Mouse (Mus musculus): Measurements from ENCODE around the gene Gm10300. TPM values are rescaled to one million over a fixed set of nuclear protein-coding genes. Genes with fewer than 3 reads are reported as not detected.

Gm10300 gene
- total and polyA plus RNA-seq, 2 experiments from 2014 or later: 0.14 TPM; not detected in 1

DNA sequence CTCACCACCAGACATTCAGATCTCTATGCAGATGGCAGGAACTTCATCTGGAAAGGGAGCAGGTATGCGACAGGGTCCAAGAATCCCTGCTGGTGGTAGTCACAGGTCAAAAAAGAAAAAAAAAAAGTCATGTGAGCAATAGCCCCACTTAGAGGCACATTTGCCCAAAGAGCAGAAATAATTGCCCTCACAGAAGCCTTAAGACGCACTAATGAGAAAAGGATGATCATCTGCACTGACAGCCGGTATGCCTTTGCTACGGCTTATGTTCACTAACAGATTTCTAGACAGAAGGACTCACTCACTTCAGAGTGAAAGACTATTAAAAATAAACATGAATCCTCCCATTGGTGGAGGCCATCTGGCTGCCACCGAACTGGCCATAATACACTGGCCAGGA, 25.1 kb downstream of the Gm10300 start:
- Histone ChIP-seq H3K4me2 (ENCODE audit: low read depth) (no peak overlapping the region), H3K4me1 (ENCODE audit: insufficient read depth) (no peaks in the 10 kb centered on the region), H3K36me3 (ENCODE audit: insufficient read depth) (no peaks in the 10 kb centered on the region), H3K27me3 (ENCODE audit: insufficient read depth, low read length) (no peaks in the 10 kb centered on the region), H3K9me3 (ENCODE audit: low read length) (no peaks in the 10 kb centered on the region), H3K4me3 (ENCODE audit: low read depth, low read length) (no peak overlapping the region), H3K27ac (ENCODE audit: low read depth, low read length) (no peak overlapping the region), H3K9ac (no peak overlapping the region)
- TF ChIP-seq CTCF (IDR thresholded peaks at IDR 0.05; ENCODE audit: low read depth): no peak
- WGBS: 66% methylated on average over 5 of the region's 5 CpGs
- no peak for ATAC-seq
- peak; percentile 52 for DNase-seq

DNA sequence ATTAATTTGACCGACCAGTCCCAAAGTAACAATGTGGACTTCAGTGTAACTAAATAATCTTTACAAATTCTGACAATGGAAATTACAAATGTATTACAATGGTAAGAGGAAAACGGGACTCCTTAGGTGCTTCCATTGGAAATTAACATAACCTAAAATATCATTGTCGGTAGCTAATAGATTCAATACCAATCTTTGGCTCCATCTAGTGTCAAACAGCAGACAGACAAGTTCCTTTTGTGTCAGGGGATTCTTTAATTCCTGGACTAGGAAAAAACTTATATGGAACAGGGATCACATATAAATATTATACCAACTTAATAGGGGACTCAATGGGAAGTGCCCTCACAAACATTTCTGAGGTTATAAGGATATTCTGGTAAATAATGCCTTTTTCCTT, 26.7 kb downstream of the Gm10300 start:
- peak; percentile 38 for DNase-seq
- no peaks in the 10 kb centered on the region for H3K27me3 ChIP-seq (ENCODE audit: insufficient read depth, low read length)
- WGBS: 27% methylated on average over 3 of the region's 3 CpGs
- H3K4me1 ChIP-seq (ENCODE audit: insufficient read depth): no peaks in the 10 kb centered on the region
- H3K9me3 ChIP-seq (ENCODE audit: low read length): no peaks in the 10 kb centered on the region
- no peak overlapping the region for H3K27ac ChIP-seq (ENCODE audit: low read depth, low read length)
- H3K9ac ChIP-seq: no peak overlapping the region
- TF ChIP-seq CTCF (IDR thresholded peaks at IDR 0.05; ENCODE audit: low read depth): peak; percentile 64
- H3K4me3 ChIP-seq (ENCODE audit: low read depth, low read length): no peak overlapping the region
- no peak overlapping the region for H3K4me2 ChIP-seq (ENCODE audit: low read depth)
- no peaks in the 10 kb centered on the region for H3K36me3 ChIP-seq (ENCODE audit: insufficient read depth)
- no peak for ATAC-seq

GRCm38 (mm10) chr4:132108221-132108620, 33.7 kb downstream of the Gm10300 start:
- WGBS: 95% methylated on average over 7 of the region's 7 CpGs
- no peak for TF ChIP-seq CTCF (IDR thresholded peaks at IDR 0.05; ENCODE audit: low read depth)
- no peak overlapping the region for H3K27ac ChIP-seq (ENCODE audit: low read depth, low read length)
- H3K36me3 ChIP-seq (ENCODE audit: insufficient read depth): no peaks in the 10 kb centered on the region
- H3K27me3 ChIP-seq (ENCODE audit: insufficient read depth, low read length): no peaks in the 10 kb centered on the region
- H3K4me1 ChIP-seq (ENCODE audit: insufficient read depth): no peaks in the 10 kb centered on the region
- H3K9ac ChIP-seq: no peak overlapping the region
- no peak for ATAC-seq
- DNase-seq: no peak
- no peak overlapping the region for H3K4me2 ChIP-seq (ENCODE audit: low read depth)
- H3K9me3 ChIP-seq (ENCODE audit: low read length): no peaks in the 10 kb centered on the region
- H3K4me3 ChIP-seq (ENCODE audit: low read depth, low read length): no peak overlapping the region

DNA sequence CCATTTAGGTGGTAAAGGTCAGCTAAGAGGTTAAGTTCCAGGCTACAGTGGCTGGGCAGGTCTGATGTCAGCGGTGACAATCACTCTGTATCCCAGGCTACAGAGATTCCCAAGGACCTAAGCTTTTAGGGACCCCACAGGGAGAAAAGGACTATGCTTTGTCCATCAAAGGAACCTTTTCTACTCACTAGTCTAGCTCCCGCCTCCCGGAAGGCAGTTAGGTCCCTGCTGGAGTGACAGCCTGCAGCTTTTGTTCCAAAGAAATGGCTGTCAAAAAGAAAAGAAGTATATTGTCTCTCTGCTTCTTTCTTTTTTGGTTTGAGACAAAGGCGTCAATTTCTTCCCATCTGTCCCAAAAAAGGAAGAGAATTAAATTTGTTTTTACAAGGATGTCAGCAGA, 36.7 kb downstream of the Gm10300 start:
- H3K36me3 ChIP-seq (ENCODE audit: insufficient read depth): no peaks in the 10 kb centered on the region
- no peak overlapping the region for H3K4me3 ChIP-seq (ENCODE audit: low read depth, low read length)
- peak; percentile 41 for DNase-seq

GRCm38 (mm10) chr4:132113411-132114095, 39.1 kb downstream of the Gm10300 start:
- Histone ChIP-seq H3K27me3 (ENCODE audit: insufficient read depth, low read length) (no peaks in the 10 kb centered on the region), H3K9ac (peak overlapping the region; percentile 22; the same call in 1 of the 2 replicates), H3K36me3 (ENCODE audit: insufficient read depth) (no peaks in the 10 kb centered on the region), H3K4me1 (ENCODE audit: insufficient read depth) (no peaks in the 10 kb centered on the region), H3K4me2 (ENCODE audit: low read depth) (peak overlapping the region; percentile 50), H3K27ac (ENCODE audit: low read depth, low read length) (no peak overlapping the region), H3K9me3 (ENCODE audit: low read length) (no peaks in the 10 kb centered on the region), H3K4me3 (ENCODE audit: low read depth, low read length) (peak overlapping the region; percentile 32)
- DNase-seq: peak; percentile 50
- no peak for ATAC-seq
- WGBS: 51% methylated on average over 53 of the region's 53 CpGs
- TF ChIP-seq CTCF (IDR thresholded peaks at IDR 0.05; ENCODE audit: low read depth): peak; percentile 17; the same call in 1 of the 2 replicates

More for the DNA sequence above, 36.7 kb downstream of the Gm10300 start:
- H3K27ac ChIP-seq (ENCODE audit: low read depth, low read length): peak overlapping the region; percentile 40; the same call in 1 of the 2 replicates
- no peak overlapping the region for H3K9ac ChIP-seq
- ATAC-seq: peak; percentile 63; the same call in 1 of the 2 replicates
- H3K27me3 ChIP-seq (ENCODE audit: insufficient read depth, low read length): no peaks in the 10 kb centered on the region
- WGBS: 19% methylated on average over 4 of the region's 4 CpGs
- no peak overlapping the region for H3K4me2 ChIP-seq (ENCODE audit: low read depth)
- H3K4me1 ChIP-seq (ENCODE audit: insufficient read depth): no peaks in the 10 kb centered on the region
- no peaks in the 10 kb centered on the region for H3K9me3 ChIP-seq (ENCODE audit: low read length)
- TF ChIP-seq CTCF (IDR thresholded peaks at IDR 0.05; ENCODE audit: low read depth): no peak

DNA sequence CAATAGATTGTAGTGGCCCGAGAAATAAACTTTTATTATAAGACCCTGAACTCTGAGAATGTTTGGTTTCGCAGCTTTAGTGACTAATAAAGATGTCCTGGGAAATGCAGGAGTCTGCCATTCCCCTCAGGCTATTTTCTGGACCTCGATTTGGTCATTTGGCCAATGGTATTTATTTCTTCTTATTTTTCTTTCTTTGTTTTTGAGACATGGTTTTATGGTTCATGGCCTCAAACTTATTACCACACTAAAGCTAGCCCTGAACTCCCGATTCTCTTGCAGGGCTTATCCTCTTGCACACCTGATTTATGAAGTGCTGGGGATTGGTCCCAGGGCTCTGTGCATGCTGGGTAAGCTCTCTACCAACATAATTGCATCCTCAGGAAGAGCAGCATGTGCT, 41.8 kb downstream of the Gm10300 start:
- Histone ChIP-seq H3K4me2 (ENCODE audit: low read depth) (no peak overlapping the region), H3K27ac (ENCODE audit: low read depth, low read length) (no peak overlapping the region), H3K27me3 (ENCODE audit: insufficient read depth, low read length) (no peaks in the 10 kb centered on the region), H3K9ac (no peak overlapping the region), H3K4me3 (ENCODE audit: low read depth, low read length) (no peak overlapping the region), H3K4me1 (ENCODE audit: insufficient read depth) (no peaks in the 10 kb centered on the region), H3K9me3 (ENCODE audit: low read length) (no peaks in the 10 kb centered on the region), H3K36me3 (ENCODE audit: insufficient read depth) (no peaks in the 10 kb centered on the region)
- 90% methylated on average over 4 of the region's 4 CpGs for WGBS
- ATAC-seq (no peak), DNase-seq (no peak)
- TF ChIP-seq CTCF (IDR thresholded peaks at IDR 0.05; ENCODE audit: low read depth): no peak

DNA sequence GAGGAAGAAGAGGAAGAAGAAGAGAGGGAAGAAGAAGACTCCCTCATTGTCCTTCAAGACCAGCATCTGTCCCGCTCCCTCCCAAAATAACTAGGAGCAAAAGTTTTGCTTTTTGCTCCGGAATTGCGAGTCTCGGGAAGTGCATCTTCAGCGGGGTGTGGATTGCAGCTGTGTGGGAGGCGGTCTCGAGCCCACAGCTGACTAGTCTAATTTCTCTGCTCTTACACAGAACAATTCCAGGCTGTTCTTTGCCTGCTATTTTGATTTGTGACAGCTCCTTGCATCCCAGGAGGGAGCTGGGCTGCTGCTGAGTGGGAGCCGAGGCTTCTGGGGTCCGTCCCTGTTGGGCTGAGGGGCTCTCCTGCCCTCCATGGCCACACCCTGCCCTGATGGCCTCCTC, 45.1 kb downstream of the Gm10300 start:
- H3K9ac ChIP-seq: no peak overlapping the region
- no peaks in the 10 kb centered on the region for H3K4me1 ChIP-seq (ENCODE audit: insufficient read depth)
- no peak for DNase-seq
- H3K4me3 ChIP-seq (ENCODE audit: low read depth, low read length): no peak overlapping the region
- H3K9me3 ChIP-seq (ENCODE audit: low read length): no peaks in the 10 kb centered on the region
- no peaks in the 10 kb centered on the region for H3K36me3 ChIP-seq (ENCODE audit: insufficient read depth)
- 60% methylated on average over 9 of the region's 9 CpGs for WGBS
- ATAC-seq: no peak
- H3K4me2 ChIP-seq (ENCODE audit: low read depth): no peak overlapping the region
- no peak for TF ChIP-seq CTCF (IDR thresholded peaks at IDR 0.05; ENCODE audit: low read depth)
- H3K27me3 ChIP-seq (ENCODE audit: insufficient read depth, low read length): no peaks in the 10 kb centered on the region
- H3K27ac ChIP-seq (ENCODE audit: low read depth, low read length): no peak overlapping the region

All from forebrain, postnatal 0 days (tissue).